Mouse (Mus musculus): ENCODE results near the gene Rrp15.

Rrp15 gene

GRCm38 (mm10) chr1:186673166-186673565 lies 76.0 kb downstream of the Rrp15 start:
- no peak for DNase-seq (ENCODE audit: low spot score)

Data from ovary, postnatal 10 days (tissue).